Mouse (Mus musculus) testis, postnatal 10 days (tissue): ENCODE measurements at regions not wholly inside any gene's neighbourhood (a gene's known extent, or its start where the extent isn't known, plus 50 kb on each side); places are given as distances from the start of the nearest gene placed in this dataset.
"Not testable (repeated sequence)": the region's sequence is repeated elsewhere in the genome, so short reads cannot be mapped to it uniquely, and the experiment has no call there.

Experiments
- DNase-seq: peaks from one replicate; pipeline ENCODE4 v3.0.0; 2021; ENCODE audit warnings: low spot score

- DNase-seq: peak; percentile 69
These were observed 146.2 kb downstream of the Gm28710 start for GRCm38 (mm10) chr5:16937840-16938239.

DNA sequence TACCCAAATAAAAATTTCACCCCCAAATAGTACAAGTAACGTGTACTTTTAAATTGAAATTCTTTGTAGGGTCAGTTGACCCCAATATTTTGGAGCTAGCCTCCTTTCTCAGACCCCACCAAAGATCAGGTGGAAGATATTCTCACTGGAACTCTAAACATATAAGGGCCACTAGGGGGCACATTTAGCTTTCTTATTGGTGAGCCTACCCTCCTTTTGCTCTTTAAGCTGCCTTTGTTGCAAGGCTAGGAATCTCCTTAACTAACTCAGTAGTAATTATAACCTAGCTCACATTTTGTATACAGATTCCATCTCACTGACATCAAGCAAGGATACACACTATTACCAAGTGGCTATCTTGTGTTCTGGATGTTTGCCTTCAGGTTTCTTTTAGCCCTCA, 155.8 kb downstream of the Gm28710 start:
- no peak for DNase-seq

DNA sequence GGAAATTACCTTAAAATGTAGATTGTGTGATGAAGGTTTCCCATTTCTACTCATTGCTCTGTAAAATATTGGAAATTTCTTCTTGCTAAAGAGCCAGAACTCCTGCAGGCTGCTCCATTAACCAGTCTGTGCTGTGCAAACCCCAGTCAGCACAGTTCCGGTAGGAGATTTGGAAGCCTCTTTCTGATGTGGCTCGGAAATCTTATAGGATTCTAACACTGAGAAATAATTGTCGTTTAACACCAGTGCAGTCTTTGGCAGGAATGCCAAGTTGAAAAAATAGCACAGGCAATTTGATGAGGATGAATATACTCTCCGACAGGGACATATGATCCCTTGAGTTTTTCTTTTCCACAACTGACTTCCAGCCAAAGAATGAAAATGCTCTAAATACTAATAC, 176.1 kb downstream of the Gm28710 start:
- no peak for DNase-seq

DNA sequence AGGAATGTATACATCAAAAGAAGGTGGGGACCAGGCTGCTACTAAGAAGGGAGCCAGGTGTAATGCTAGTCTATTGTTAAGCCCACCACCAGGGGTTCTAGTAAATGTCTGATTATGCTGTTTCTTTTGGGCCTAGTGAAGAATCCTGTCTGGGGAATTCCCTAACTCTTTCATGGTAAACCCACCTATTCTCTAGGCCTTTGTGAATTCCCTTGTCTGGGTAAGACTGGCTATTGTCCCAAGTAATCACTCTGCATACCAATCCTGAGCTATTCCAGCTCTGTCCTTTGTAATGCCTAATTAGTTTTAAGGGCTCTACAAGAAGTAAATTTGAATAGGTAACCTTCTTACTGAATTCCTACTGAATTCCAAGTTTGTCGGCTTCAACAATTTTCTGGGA, 177.2 kb downstream of the Gm28710 start:
- not testable (repeated sequence) for DNase-seq

- DNase-seq: no peak
These were observed 181.7 kb downstream of the Gm28710 start for GRCm38 (mm10) chr5:16973206-16973896.

DNA sequence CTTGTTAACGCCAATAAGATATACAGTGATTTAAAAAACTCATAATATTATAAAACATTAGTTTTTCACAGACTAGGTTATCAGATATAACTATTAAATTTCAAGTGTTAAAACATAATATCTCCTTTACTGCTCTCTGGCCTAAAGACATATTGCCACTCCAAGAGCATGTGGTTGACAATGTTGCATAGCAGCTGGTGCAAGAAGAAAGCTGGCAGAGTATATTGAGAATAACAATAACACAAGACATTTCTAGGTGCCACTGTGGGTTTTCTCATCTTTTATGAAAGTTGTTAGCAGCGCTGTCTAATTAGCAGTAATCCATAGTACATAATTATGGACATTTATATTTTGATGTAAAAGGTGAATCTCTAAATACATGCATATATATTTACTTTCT, 184.4 kb downstream of the Gm28710 start:
- DNase-seq: no peak

DNA sequence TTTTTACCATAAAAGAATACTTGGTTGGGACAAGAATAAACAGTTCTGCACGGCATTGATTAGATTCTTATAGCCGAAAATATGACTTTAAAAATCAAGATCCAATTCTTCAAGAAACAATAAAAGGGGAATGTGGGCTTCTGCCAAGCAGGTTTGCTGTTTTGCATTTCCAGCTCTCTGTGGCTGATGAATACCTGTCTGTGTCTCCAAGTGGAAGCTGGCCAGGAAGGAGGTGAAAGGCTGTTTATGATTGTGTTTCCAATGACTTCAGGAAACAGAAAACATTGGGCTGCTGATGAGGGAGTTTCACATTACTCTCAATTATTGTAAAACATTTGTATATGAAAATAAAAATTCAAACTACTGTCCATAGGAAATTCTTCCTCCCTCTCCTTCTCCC, 193.3 kb downstream of the Gm28710 start:
- no peak for DNase-seq

GRCm38 (mm10) chr5:16991518-16991917, 199.9 kb downstream of the Gm28710 start:
- no peak for DNase-seq

DNA sequence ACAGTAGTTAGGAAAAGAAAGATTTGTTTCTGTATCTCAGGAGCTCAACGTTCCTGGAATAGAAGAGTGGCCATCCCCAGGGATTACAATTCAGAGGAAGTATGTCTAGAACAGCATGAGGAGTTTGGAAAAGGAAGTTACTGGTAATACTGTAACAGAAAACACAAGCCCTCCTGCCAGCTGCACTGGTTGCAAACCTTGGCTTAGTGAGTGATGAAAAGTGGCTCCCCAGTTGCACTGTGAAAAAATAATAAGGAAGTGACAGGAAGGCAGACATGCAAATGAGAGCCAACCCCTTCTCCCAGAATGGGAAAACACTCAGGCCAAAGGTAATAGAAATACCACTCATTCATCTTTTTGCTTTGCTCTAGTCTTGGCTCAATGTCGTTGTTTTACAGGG, 207.6 kb downstream of the Gm28710 start:
- no peak for DNase-seq

GRCm38 (mm10) chr5:17006807-17007522, 215.4 kb downstream of the Gm28710 start:
- DNase-seq: no peak

DNA sequence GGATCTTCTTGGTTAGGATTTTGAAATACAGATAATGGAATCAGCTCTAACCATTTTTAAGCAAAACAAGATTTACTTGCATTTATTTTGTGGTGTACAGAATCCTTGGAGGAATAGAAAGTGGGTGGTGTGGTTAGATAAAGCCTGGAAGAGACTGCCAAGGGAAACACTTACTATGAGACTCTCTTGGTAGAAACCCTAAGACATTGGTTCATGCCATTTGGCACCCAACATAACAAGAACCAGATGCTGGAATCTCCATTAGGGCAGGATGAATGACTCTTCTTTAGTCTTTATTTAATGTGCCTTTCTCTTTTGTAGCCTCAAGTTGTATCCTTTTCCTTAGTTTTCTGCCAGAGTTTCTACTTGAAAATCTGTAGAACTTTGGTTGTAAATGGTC, 230.0 kb downstream of the Gm28710 start:
- DNase-seq: no peak

DNA sequence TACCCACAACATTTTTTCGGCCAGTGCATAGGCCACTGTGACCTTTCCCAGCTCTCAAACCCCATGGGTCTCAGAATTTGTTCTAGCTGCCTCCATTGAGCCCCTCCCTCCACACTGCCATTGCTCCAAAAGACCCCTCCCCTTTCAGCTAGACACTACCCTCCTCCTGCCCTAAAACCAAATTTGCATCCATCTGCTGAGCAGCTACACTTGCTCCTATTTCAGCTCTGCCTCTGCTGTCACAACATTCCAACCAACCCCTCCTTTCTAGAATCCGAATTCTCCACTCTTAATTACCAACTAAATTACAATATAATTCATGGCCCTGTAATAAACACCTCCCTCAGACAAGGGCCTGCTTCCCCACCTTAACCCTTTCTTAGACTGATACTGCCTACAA, 262.3 kb downstream of the Gm28710 start:
- DNase-seq: no peak

DNA sequence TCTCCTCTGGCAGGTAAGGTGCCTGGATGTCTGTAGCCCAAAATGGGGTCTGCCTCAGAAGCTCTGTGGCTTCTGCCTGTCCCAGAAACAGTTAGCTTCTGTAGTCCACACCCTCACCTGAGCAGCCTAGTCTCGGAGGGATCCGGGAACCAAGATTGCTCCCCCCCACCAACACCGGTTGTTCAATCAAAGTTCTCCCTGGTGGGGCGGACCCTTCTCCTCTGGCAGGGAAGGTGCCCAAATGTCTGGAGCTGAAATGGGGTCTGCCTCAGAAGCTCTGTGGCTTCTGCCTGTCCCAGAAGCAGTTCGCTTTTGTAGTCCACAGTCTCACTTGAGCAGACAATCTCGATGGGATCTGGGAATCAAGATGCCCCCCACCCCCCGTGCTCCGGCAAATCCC, 273.0 kb downstream of the Gm28710 start:
- no peak for DNase-seq

DNA sequence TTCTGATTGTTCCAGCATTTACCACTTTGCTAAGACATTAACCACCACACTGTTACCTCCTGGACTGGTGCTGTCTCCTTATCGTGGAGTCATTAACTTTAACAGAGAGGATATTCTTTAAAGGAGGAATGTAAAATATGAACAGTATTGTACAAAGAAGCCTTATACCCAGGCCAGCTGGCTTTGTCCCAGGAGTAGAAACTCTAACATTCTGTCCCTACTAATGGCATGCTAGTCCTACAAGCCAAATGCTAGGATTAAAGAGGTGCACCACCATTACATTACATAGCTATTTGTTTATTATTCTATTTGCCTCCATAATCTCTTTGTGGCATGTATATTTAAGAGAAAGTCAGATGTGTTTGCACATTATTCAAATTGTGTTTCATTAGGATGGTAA, 288.8 kb downstream of the Gm28710 start:
- DNase-seq: no peak

- no peak for DNase-seq
These were observed 261.4 kb upstream of the Speer4f2 start for GRCm38 (mm10) chr5:17111556-17111955.

- no peak for DNase-seq
These were observed 261.0 kb upstream of the Speer4f2 start for GRCm38 (mm10) chr5:17112026-17112425.

GRCm38 (mm10) chr5:17115035-17115434, 257.9 kb upstream of the Speer4f2 start:
- no peak for DNase-seq

DNA sequence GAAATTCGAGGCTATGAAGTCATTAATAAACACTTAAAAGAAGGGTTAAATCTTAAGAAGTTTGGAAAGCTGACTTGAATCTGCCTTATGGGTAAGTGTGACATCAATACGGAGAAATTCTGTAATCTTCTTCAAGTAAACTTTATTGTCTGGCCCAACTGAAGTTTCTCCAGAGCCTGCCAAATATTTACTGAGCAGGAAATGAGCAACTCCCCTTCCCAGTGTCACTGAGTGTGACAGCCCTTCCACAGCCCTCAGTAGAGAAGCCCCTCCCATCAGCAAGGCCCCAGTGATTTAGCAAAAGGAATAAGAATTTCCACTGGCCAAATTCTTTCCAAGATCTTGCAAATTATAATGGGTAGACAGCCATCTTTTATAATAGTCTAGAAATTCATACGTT, 256.9 kb upstream of the Speer4f2 start:
- DNase-seq: no peak

GRCm38 (mm10) chr5:17125240-17125639, 247.7 kb upstream of the Speer4f2 start:
- no peak for DNase-seq

DNA sequence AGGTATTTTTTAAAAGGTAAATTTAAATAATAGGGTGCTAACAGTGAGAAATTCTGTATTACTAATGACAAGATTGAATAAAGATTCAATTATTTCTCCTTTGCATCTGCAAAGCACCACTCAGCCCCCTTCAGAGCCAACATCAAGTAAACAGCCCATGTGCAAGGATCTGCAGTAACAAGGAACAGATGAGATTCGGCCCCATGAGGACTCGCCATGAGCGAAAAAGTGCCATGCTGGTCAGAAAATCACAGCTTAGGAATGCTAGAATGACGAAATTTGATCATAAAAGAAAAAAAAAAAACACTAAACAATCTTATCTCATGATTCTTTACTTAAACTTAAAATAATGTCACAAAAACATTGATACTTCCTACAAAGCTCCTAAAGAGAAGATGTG, 245.5 kb upstream of the Speer4f2 start:
- no peak for DNase-seq

DNA sequence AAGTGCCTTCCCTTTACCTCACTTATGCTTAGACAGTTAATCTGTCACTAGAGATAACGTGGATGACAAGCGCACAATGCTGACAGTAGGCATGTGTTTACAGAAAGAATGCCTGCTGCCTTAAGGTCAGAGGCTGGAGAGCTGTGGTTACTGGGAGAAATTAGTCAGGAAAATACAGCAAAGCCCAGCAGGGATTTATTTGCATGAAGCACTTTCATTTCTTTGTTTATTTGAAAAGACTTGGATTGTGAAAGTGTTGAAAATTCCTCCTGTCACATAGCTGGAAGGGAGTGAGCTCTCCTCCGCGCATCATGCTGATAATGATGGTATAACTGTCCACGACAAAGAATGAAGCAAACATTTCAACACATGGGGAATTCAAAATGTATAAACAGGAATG, 237.5 kb upstream of the Speer4f2 start:
- DNase-seq: no peak

- DNase-seq: no peak
These were observed 231.4 kb upstream of the Speer4f2 start for GRCm38 (mm10) chr5:17141555-17141954.

- no peak for DNase-seq
These were observed 198.4 kb upstream of the Speer4f2 start for GRCm38 (mm10) chr5:17174562-17174961.

- DNase-seq: no peak
These were observed 196.2 kb upstream of the Speer4f2 start for GRCm38 (mm10) chr5:17176771-17177170.
